Comparison of ENCODE assay signal across 8 mouse cellular contexts in the genomic region with DNA sequence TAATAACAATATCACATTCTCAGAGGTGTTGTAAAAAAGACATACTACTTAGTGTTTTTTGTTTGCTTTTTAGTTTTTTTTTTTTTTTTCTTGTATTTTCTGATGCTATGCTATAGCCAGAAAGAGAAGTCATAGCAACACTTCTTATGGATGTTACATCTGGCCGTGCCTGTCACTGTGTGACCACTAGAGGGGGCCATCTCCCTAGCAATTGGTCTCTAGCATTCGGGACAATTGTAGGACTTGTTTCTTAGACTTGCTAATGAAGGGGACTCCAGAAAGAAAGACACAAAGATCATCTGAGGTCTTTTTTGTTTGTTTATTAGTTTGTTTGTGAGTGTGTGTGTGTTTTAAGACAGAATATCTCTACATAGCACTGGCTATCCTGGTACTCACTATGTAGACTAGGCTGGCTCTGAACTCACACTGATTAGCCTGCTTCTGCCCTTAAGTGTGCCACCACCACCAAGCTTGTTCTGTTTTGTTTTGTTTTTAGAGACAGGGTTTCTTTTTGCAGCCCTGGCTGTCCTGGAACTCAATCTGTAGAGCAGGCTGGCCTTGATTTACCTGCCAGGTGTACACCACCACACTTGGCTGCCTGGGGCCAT. TPM values are rescaled to one million over a fixed set of nuclear protein-coding genes. Genes with fewer than 3 reads are reported as not detected.
A peak's percentile ranks its signal among the peaks of the same experiment; 100 is the strongest.
DNase-seq lines count a peak whose midpoint lies in the region; ATAC-seq and TF ChIP-seq lines count a peak whose summit lies in the region.

No protein-coding gene starts in this region.

- H3K27ac ChIP-seq in forebrain, embryonic 12.5 days, result no peak overlapping the region
- H3K27ac ChIP-seq in liver, postnatal 0 days (ENCODE audit: low read depth), result no peak overlapping the region

- 0 out of 2 replicates have a peak, but pooled peaks have one; percentile 39 for ATAC-seq in forebrain, embryonic 12.5 days (ENCODE audit: low FRiP score)
- ATAC-seq in liver, postnatal 0 days, result peak; percentile 55; the same call in 1 of the 2 replicates

- DNase-seq in urinary bladder, postnatal 25 days (ENCODE audit: low spot score), result peak; percentile 54
- DNase-seq in urinary bladder, adult 2 months (ENCODE audit: low spot score), result no peak
- peak; percentile 78 for DNase-seq in brain, adult 2 months (ENCODE audit: low read depth, low spot score)
- peak; percentile 79 for DNase-seq in kidney, postnatal 10 days
- peak; percentile 76 for DNase-seq in liver, postnatal 0 days
- DNase-seq in ovary, postnatal 36 days (ENCODE audit: low spot score), result peak; percentile 53
- DNase-seq in yolk sac, embryonic 10.5 days (ENCODE audit: low spot score), result peak; percentile 35

- peaks cover 33% of the 10 kb centered on the region for H3K36me3 ChIP-seq in forebrain, embryonic 12.5 days (replicated peaks)
- H3K36me3 ChIP-seq in liver, postnatal 0 days (replicated peaks; ENCODE audit: insufficient read depth, low read length), result peaks cover 35% of the 10 kb centered on the region

- 8% methylated on average over 2 of the region's 2 CpGs for WGBS in forebrain, embryonic 12.5 days
- 15% methylated on average over 2 of the region's 2 CpGs for WGBS in liver, postnatal 0 days (ENCODE audit: insufficient replicate concordance)

- TF ChIP-seq EP300 in liver, postnatal 0 days (IDR thresholded peaks at IDR 0.05; ENCODE audit: low read depth), result no peak

- H3K4me2 ChIP-seq in forebrain, embryonic 12.5 days, result no peak overlapping the region
- H3K4me2 ChIP-seq in liver, postnatal 0 days (ENCODE audit: low read depth, low read length), result no peak overlapping the region

- peak; percentile 92 for TF ChIP-seq CTCF in liver, postnatal 0 days (IDR thresholded peaks at IDR 0.05; ENCODE audit: low read depth)

- H3K4me3 ChIP-seq in forebrain, embryonic 12.5 days (replicated peaks), result no peak overlapping the region
- H3K4me3 ChIP-seq in liver, postnatal 0 days (ENCODE audit: low read depth, low read length), result no peak overlapping the region

- no peaks in the 10 kb centered on the region for H3K9me3 ChIP-seq in forebrain, embryonic 12.5 days
- H3K9me3 ChIP-seq in liver, postnatal 0 days (ENCODE audit: low read length), result no peaks in the 10 kb centered on the region

- no peaks in the 10 kb centered on the region for H3K27me3 ChIP-seq in forebrain, embryonic 12.5 days
- no peaks in the 10 kb centered on the region for H3K27me3 ChIP-seq in liver, postnatal 0 days (ENCODE audit: insufficient read depth, low read length)

- no peaks in the 10 kb centered on the region for H3K4me1 ChIP-seq in forebrain, embryonic 12.5 days
- H3K4me1 ChIP-seq in liver, postnatal 0 days (ENCODE audit: insufficient read depth), result no peaks in the 10 kb centered on the region

- no peak overlapping the region for H3K9ac ChIP-seq in forebrain, embryonic 12.5 days
- no peak overlapping the region for H3K9ac ChIP-seq in liver, postnatal 0 days (replicated peaks)

RNA-seq across cellular contexts. Expression of a gene that starts 18.3 kb away (rescaled TPM):
- 25.5 and 33.1 TPM in 2 replicates for polyA plus RNA-seq in urinary bladder, adult 2 months (2012; rRNA removed)
- polyA plus RNA-seq in forebrain, embryonic 12.5 days (2016; fragmentation: Nextera tagmentation; extraction: Ambion mirVana), result 67.0 and 73.4 TPM in 2 replicates
- 18.5 and 19.6 TPM in 2 replicates for polyA plus RNA-seq in liver, postnatal 0 days (2015; fragmentation: Nextera tagmentation; extraction: Ambion mirVana)

RNA-seq across cellular contexts. Expression of a gene that starts 29.1 kb away (rescaled TPM):
- polyA plus RNA-seq in urinary bladder, adult 2 months (2012; rRNA removed), result 11.0 and 11.4 TPM in 2 replicates
- 0.67 and 0.87 TPM in 2 replicates for polyA plus RNA-seq in forebrain, embryonic 12.5 days (2016; fragmentation: Nextera tagmentation; extraction: Ambion mirVana)
- 6.4 TPM in 2 replicates for polyA plus RNA-seq in liver, postnatal 0 days (2015; fragmentation: Nextera tagmentation; extraction: Ambion mirVana)

RNA-seq across cellular contexts. Expression of a gene that starts 36.6 kb away (rescaled TPM):
- 6.4 TPM in 2 replicates for polyA plus RNA-seq in urinary bladder, adult 2 months (2012; rRNA removed)
- 1.2 TPM in 2 replicates for polyA plus RNA-seq in forebrain, embryonic 12.5 days (2016; fragmentation: Nextera tagmentation; extraction: Ambion mirVana)
- polyA plus RNA-seq in liver, postnatal 0 days (2015; fragmentation: Nextera tagmentation; extraction: Ambion mirVana), result 1.8 and 2.1 TPM in 2 replicates

RNA-seq across cellular contexts. Expression of a gene that starts 59.8 kb away (rescaled TPM):
- 5.0 and 5.4 TPM in 2 replicates for polyA plus RNA-seq in urinary bladder, adult 2 months (2012; rRNA removed)
- 0.38 and 0.59 TPM in 2 replicates for polyA plus RNA-seq in forebrain, embryonic 12.5 days (2016; fragmentation: Nextera tagmentation; extraction: Ambion mirVana)
- polyA plus RNA-seq in liver, postnatal 0 days (2015; fragmentation: Nextera tagmentation; extraction: Ambion mirVana), result 8.2 and 9.3 TPM in 2 replicates
